Mouse (Mus musculus) subcutaneous adipose tissue, adult 2 months (tissue): Measurements from ENCODE around the gene Aup1. TPM values are rescaled to one million over a fixed set of nuclear protein-coding genes. Genes with fewer than 3 reads are reported as not detected.

Experiments
- polyA plus RNA-seq: library from polyadenylated mRNA; depleted of rRNA; stranded (reverse); fragments of >200 nt; gene quantifications from 2 replicates; pipeline ENCODE4 v1.2.3, GENCODE M21; 2012; ENCODE audit warnings: low replicate concordance; rRNA removed

Aup1 gene
- polyA plus RNA-seq: 309 and 367 TPM in 2 replicates

GRCm38 (mm10) chr6:83054074-83054851, at the start of gene Aup1:
Gene Aup1 (plus strand): TSS chr6:83054521.

GRCm38 (mm10) chr6:83033249-83034185, 20.8 kb upstream of the Aup1 start, which contains the start of the genes Dok1 and Loxl3:
Gene Dok1 (minus strand): TSS chr6:83033471.
Gene Loxl3 (plus strand): TSS chr6:83034173.

GRCm38 (mm10) chr6:83054871-83055431, 630 bp downstream of the Aup1 start, which contains the start of gene Htra2:
Gene Htra2 (minus strand): TSS chr6:83055273.

GRCm38 (mm10) chr6:83057790-83058189, 3.5 kb downstream of the Aup1 start, which contains the start of gene Dqx1:
Gene Dqx1 (plus strand): TSS chr6:83057844.

GRCm38 (mm10) chr6:83070247-83070310, 15.8 kb downstream of the Aup1 start, which contains the start of gene Tlx2:
Gene Tlx2 (minus strand): TSS chr6:83070293.

GRCm38 (mm10) chr6:83077630-83078323, 23.5 kb downstream of the Aup1 start, which contains the start of gene Pcgf1:
Gene Pcgf1 (plus strand): TSS chr6:83077869.

DNA sequence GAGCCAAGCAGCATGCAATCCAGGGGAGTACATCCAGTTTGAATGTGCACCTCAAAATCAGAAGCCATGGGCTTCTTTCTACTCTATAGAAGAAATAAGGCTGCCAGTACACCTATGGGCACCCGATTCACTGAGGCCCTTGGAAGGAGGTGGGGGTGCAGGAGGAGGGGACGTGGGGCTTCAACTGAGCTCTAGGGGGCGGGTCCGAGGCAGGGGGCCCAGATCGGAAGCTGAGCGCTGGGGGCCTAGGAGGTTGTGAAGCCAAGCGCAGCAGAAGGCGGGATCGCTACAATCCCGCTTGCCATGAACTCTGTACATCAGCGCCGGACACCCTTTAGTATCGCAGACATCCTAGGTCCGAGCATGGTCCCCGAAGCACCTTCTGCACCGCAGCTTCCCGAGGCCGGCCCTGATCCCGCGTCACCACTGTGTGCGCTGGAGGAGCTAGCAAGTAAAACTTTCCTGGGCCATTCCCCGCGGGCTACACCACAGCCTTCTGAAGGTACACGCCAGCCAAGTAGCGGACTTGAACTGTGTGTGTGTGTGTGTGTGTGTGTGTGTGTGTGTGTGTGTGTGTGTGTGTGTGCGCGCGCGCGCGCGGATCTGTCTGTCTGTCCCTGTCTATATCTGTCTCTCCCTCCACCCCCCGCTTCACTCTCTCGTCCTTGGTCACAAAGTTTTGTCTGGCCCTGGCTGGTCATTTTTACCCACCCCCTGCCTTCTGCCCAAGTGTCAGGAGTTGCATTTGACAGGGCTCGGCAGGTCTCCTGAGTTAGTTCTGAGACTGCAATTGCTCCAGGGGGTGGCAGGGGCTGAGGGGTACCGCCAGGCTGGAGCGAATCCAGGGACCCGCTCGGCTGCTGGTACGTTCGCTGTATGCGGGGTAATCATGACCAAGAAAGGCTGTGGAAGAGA, 32.1 kb downstream of the Aup1 start, which contains the start of gene Lbx2:
TSS of gene Lbx2 (plus strand) at position 247 of the 915 bp plus-strand sequence.

GRCm38 (mm10) chr6:83101316-83101687, 47.0 kb downstream of the Aup1 start, which contains the start of the genes Ccdc142 and Gm42688:
Gene Ccdc142 (plus strand): TSS chr6:83101601.
Gene Gm42688 (plus strand): TSS chr6:83101617.

Other genes starting within 250 kb of the Aup1 start
- 0.27 and 0.57 TPM in 2 replicates for gene Sema4f, start 114.8 kb upstream of the Aup1 start, polyA plus RNA-seq
- 0.57 and 0.59 TPM in 2 replicates for gene M1ap, start 107.6 kb upstream of the Aup1 start, polyA plus RNA-seq
- 11.2 and 13.9 TPM in 2 replicates for gene Dok1, start 21.1 kb upstream of the Aup1 start, polyA plus RNA-seq
- 10.1 and 23.6 TPM in 2 replicates for gene Loxl3, start 20.3 kb upstream of the Aup1 start, polyA plus RNA-seq
- 57.1 and 73.9 TPM in 2 replicates for gene Htra2, start 752 bp downstream of the Aup1 start, polyA plus RNA-seq
- 1.7 and 2.6 TPM in 2 replicates for gene Dqx1, start 3.3 kb downstream of the Aup1 start, polyA plus RNA-seq
- gene Tlx2, start 15.8 kb downstream of the Aup1 start, polyA plus RNA-seq: not detected in 2 replicates
- gene Pcgf1, start 23.3 kb downstream of the Aup1 start, polyA plus RNA-seq: 21.1 and 28.1 TPM in 2 replicates
- 2.4 and 3.2 TPM in 2 replicates for gene Lbx2, start 31.8 kb downstream of the Aup1 start, polyA plus RNA-seq
- 4.7 and 10.3 TPM in 2 replicates for gene Ccdc142, start 47.1 kb downstream of the Aup1 start, polyA plus RNA-seq
- gene Gm42688, start 47.1 kb downstream of the Aup1 start, polyA plus RNA-seq: 4.1 and 7.8 TPM in 2 replicates
- gene Mrpl53, start 54.5 kb downstream of the Aup1 start, polyA plus RNA-seq: 76.4 and 94.6 TPM in 2 replicates
- 27.7 and 77.1 TPM in 2 replicates for gene Mogs, start 61.0 kb downstream of the Aup1 start, polyA plus RNA-seq
- 165 and 170 TPM in 2 replicates for gene Wbp1, start 67.0 kb downstream of the Aup1 start, polyA plus RNA-seq
- gene Ino80b, start 70.9 kb downstream of the Aup1 start, polyA plus RNA-seq: 13.5 and 28.2 TPM in 2 replicates
- gene Rtkn, start 80.9 kb downstream of the Aup1 start, polyA plus RNA-seq: 19.8 and 52.2 TPM in 2 replicates
- 1.1 and 6.5 TPM in 2 replicates for gene Wdr54, start 101.9 kb downstream of the Aup1 start, polyA plus RNA-seq
- gene 1700003E16Rik, start 101.9 kb downstream of the Aup1 start, polyA plus RNA-seq: 0.11 and 0.48 TPM in 2 replicates
- 126 and 138 TPM in 2 replicates for gene Dctn1, start 111.4 kb downstream of the Aup1 start, polyA plus RNA-seq
- 0.05 and 0.11 TPM in 2 replicates for gene Slc4a5, start 165.3 kb downstream of the Aup1 start, polyA plus RNA-seq